Mouse (Mus musculus) thymus, postnatal 14 days (tissue): Measurements from ENCODE around the gene Col5a2.

Source experiments
- DNase-seq: peaks from one replicate; pipeline ENCODE4 v3.0.0; 2021

Col5a2 gene

GRCm38 (mm10) chr1:45423915-45424314 lies 79.2 kb downstream of the Col5a2 start:
- no peak for DNase-seq

- no peak for DNase-seq
Measured at GRCm38 (mm10) chr1:45420554-45420953, 82.5 kb downstream of the Col5a2 start.

GRCm38 (mm10) chr1:45419858-45420257 lies 83.2 kb downstream of the Col5a2 start:
- DNase-seq, result no peak

- DNase-seq, result no peak
Measured at GRCm38 (mm10) chr1:45381866-45382265, 121.2 kb downstream of the Col5a2 start.

GRCm38 (mm10) chr1:45379992-45380690 lies 122.9 kb downstream of the Col5a2 start:
- no peak for DNase-seq

GRCm38 (mm10) chr1:45365427-45365826 lies 137.7 kb downstream of the Col5a2 start:
- no peak for DNase-seq

- DNase-seq, result no peak
Measured at GRCm38 (mm10) chr1:45363274-45363673, 139.8 kb downstream of the Col5a2 start.

GRCm38 (mm10) chr1:45359673-45360072 lies 143.4 kb downstream of the Col5a2 start:
- no peak for DNase-seq

GRCm38 (mm10) chr1:45359147-45359546 lies 143.9 kb downstream of the Col5a2 start:
- DNase-seq, result no peak

- DNase-seq, result no peak
Measured at GRCm38 (mm10) chr1:45358020-45358419, 145.1 kb downstream of the Col5a2 start.

GRCm38 (mm10) chr1:45355944-45356343 lies 147.1 kb downstream of the Col5a2 start:
- no peak for DNase-seq

GRCm38 (mm10) chr1:45329149-45329548 lies 173.9 kb downstream of the Col5a2 start:
- no peak for DNase-seq
